Mouse (Mus musculus): ENCODE measurements at regions not wholly inside any gene's neighbourhood (a gene's known extent, or its start where the extent isn't known, plus 50 kb on each side); places are given as distances from the start of the nearest gene placed in this dataset.

DNA sequence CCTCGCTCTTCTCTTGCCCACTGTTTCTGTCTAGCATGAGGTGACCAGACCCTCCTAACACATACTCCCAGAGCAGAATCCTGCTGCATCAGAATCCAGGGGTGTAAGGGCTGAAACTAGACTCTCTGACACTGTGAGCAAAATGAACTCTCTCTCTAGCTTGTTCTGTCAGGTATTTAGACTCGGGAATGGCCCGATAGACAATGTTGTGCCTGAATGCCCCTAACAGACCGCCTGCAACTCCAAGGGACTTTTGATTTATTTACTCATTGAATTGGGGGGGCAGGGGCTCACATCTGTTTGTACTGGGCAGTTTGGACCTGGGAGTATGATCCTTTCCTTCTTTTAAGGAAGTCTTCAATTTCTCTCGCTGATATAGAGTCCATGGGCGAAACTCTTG lies 469.3 kb upstream of the Trpc7 start:
- ATAC-seq, result no peak

DNA sequence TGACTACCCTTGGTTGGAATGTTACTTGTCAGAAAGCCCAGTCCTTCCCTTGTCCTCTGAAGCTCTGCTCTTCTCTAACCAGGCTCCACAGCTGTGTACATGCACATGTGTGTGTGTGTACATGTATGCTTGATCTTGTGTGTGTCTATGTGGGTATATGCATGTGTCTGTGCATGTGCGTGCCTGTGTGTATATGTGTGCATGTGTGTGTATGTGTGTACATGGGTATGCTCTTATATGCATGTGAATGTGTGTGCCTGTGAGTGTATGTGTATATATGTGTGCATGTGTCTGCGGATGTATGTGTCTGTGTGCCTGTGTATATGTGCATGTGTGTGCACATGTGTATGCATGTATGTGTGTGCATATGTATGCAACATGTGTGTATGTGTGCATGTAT lies 468.6 kb upstream of the Trpc7 start:
- ATAC-seq, result no peak

DNA sequence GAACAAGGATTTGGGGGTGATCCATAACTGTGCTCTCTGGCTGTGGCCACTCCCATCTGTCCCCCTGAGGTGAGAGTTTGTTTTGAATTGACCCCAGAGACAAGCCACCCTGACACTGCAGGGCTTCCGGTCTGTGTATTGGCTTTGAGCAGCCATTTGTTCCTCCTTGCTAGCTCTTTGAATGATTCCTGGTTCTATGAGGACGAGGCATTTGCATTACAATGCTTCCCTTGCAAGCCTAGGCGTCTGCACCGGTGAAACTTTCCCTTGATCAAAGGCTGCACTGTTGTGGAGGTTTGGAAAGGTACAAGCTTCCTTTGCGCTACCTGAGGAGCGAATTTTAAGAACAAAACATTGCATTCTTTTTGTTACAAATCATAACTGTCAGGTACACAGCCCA lies 466.8 kb upstream of the Trpc7 start:
- ATAC-seq, result no peak

DNA sequence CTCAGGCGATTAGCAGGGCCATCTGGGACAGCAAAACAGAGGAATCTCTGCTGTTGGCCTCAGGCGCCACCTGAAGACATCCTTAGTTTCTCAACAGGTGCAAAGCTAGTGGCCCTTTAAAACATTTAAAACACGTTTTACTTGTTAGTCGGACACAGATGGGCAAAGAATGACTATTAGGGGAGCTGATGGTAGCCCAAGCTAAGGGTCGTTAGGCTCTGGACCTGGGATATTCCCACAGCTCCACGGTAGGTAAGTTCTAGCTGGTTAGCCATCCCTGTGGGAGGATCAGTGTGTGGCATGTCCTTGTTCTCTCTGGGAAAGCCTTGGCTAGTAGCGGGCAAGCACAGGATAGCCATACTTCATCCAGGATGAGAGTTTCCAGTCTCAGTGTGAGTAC lies 465.5 kb upstream of the Trpc7 start:
- no peak for ATAC-seq

DNA sequence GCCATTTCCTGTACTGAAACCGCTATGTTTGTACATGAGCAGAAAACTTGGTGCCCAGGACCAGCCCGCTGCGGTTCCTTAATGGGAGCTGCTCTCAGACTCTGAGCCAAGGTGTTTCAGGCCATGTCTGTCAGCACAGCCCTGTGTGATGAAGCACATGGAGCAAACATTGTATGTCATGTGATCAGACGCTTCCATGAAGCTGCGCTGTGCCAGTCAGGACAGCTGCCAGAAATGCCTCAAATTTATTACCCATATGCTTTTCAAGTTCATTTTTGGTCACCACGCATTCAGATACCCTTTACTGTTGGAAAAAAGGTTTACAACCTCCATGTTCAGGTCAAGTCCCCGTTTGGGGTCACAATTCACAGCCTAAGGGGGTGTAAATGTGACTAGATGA lies 458.8 kb upstream of the Trpc7 start:
- no peak for ATAC-seq

DNA sequence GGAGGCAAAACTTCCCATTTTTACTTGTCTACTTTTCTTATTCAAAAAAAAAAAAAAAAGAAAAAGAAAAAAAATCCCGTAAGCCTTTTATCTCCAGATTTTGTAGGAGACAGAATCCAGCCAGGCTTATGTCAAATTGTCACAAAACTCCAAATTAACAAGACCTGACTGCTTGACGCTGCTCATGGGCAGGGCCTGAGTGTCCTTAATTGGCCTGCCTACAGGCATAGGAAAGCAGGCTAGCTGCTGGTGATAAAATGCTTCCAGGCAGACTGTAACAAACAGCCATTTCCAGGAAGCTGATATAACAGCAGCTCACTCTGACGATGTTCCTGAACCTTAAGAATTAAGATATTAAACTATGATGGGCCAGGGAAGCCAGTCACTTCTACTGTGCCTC lies 458.2 kb upstream of the Trpc7 start:
- no peak for ATAC-seq

DNA sequence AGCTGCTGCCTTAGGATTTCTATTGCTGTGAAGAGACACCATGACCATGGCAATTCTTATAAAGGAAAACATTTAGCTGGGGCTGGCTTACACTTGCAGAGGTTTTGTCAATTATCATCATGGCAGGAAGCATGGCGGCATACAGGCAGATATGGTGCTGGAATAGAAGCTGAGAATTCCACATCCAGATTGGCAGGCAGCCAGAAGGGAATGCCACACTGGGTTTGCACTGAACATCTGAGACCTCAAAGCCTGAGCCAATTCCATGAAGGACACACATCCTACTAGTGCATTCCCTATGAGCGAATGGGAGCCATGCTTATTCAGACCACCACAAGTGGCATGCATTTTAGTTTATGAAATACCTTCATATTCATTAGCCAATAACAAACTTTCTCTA lies 455.0 kb upstream of the Trpc7 start:
- no peak for ATAC-seq

DNA sequence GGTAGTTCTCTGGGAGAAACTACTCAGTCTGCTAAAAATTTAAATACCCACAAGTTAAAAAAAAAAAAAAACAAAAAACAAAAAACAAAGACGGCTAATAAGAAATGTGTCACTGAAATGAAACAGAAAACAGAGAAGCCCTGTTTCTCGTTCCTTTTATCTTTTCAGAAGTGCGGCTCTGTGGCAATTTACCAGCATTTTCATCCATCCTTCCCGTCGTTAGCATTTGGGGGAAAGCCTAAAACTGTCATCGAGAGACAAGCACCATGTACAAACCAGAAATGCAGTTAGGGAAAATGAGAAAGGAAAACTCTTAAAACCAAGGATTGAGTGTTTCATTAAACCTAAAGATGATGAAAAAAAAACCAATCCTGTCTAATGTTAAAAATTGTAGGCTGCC lies 442.9 kb upstream of the Trpc7 start:
- no peak for ATAC-seq

DNA sequence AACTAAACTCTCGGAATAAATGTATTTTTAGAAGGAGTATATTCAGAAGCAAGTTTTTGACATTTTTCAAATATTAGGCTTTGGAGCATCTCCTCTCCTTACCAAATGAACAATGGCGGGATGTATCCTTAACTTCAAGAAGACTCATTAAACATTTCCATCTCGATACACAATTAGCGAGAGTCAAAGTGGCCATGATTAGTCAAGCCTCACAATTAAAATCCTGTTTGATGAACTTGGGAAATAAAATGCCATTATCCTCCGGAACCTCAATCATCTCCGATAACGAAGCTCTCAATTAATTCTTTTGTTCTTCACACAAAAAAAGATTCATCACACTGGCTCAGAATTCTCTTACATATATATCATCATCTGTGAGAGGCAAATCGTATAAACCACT lies 440.8 kb upstream of the Trpc7 start:
- no peak for ATAC-seq

DNA sequence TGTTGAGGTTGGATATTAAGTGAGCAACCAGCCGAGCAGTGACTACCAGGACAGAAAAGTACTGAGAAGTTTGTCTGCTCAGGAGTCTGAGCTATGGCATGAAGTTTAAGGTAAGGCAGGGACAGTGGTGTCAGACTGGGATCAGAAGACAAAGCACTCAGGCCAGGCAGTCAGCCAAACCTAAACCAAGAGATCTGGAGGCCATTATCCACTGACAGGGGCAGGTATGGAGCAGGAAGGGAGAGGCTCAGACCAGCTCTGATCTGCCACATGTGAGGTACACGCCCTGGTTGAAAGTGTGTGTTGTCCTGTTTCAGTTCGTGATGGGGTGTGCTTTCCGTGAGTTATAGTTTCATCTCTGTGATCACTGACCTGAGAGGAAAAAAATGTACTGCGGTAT lies 437.2 kb upstream of the Trpc7 start:
- no peak for ATAC-seq

DNA sequence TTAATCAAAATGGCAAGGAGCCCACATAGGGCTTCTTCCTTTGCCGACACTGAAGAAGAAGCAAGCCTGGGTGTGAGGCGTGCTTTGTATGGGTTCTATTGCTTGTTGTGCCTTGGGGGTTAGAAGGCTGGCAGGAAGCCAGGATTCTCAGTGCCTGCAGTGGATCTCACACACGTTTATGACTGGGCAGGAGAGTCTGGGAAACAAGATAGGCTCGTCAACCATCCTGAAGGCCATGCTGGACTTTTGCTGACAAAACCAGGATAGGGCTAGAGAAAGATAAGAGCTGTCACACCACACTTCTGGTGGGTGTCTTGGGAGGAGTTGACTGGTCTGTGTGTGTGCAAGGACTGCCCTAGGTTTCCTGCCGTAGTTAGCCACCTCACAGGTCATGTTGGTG lies 436.1 kb upstream of the Trpc7 start:
- no peak for ATAC-seq

DNA sequence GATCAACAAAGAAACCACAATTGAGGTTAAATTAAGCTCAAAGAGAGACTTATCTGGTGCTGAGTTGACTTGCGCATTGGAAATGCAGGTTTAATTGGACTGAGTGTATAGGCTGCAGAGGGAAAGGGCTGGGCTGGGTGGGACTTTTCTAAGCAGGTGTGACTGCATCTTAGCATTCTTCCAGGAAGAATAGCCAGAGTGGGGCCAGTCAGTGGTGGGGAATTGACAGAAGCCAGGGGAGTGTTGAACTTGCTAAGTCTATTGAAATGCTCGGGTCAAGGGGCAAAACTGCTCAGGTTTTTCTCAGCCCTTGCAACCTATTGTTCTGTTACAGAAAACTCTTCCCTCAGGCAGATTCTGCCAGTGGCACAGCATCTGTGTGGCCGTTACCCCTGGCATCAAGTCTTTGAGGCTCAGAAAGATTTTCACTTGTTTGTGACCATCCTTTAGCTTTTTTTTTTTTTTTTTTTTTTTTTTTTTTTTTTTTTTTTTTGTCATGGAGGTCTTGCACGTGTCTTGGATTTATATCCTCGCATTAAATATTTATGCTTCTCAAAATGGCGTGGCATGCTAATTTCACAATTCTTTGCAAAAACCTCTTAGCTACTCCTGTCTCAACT lies 429.6 kb upstream of the Trpc7 start:
- ATAC-seq, result no peak

DNA sequence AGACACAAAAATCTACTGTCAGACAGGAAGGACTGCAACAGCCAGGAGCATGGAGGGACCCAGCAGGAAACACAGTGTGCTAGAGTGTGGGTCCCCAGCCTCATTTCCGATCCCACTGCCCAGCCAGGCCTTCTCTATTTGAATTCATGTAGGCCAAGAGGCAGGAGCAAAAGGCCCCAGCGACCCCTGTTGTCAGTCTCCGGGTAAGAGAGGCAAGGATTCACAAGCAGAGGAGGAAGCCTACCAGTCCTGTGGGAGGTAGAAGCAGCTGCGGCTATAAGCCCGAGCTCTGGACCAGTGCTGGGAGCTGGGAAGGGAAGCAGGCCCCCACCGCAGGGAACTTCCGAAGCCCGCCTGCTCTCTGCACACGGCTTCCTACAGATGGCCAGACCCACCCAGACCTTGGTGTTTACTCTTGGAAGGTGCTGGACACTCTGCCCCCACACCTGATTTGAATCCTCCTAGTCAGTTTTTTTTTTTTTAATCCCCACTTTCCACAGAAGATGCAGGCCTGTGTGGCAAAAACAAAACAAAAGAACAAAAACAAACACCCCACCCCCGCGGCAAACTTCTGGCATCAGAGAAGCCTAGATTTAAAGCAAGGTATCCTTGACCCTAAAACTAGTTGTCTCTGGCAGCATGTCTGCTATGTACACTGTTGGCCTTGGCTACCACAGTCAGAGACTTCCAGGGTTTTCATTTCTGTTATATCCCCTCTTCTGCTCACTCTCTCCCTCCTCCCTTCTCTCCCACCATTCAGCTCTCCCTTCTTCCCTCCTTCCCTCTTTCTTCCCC lies 420.6 kb upstream of the Trpc7 start:
- no peak for ATAC-seq

DNA sequence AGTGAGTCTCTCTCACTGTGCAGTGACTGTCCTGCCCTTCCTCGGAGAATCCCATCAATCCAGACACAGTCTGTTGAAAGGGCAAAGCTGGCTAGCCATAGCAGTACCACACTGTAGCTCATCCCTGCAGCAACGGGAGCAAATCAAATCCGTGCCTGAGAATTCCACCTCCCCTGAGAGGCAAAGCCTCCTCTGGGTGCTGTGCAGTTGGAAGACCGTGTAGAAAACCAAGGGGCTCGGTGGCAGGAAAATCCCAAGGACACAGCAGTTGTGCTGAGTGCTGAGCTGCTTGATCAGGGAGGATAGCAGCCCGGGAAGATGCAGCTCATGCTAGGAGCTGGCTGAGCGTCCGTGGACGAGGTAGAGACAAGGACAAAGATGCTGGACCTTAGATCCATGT lies 418.7 kb upstream of the Trpc7 start:
- no peak for ATAC-seq

DNA sequence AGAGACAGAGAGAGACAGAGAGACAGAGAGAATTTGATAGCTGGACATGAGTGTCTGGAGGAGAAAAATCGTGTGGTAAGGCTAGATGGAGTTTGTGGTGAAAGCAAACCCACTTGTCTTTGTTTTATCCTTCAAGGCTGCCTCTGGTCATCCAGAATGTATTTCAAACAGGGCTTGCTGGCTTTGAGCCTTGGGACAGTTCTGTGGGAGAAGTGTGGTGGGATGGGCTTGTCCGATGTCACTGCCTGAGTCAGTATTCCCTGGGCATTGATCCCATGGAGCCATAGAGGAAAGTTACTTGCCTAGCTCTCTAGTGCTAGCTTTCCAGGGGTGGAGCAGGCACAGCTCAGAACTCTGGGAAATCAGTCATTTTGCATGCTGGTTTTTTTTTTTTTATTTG lies 417.9 kb upstream of the Trpc7 start:
- ATAC-seq, result no peak

DNA sequence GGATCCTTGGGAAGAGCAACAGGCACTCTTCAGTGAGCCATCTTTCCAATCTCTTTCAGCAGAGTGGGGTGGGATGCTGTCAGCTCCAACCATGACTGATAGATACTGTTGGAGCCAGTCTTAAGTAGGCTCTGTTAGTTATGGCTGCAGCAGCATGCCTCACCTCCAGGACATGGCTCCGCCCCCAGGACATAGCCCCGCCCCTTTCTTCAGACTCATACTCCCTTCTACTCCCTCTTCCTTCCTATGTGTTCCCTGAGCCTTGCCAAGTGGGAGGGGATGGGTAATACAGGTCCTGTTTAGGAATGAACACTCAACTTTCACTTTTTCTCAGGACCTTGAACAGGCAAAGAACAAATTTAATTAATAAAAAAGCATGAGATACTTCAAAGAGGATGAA lies 415.4 kb upstream of the Trpc7 start:
- no peak for ATAC-seq

DNA sequence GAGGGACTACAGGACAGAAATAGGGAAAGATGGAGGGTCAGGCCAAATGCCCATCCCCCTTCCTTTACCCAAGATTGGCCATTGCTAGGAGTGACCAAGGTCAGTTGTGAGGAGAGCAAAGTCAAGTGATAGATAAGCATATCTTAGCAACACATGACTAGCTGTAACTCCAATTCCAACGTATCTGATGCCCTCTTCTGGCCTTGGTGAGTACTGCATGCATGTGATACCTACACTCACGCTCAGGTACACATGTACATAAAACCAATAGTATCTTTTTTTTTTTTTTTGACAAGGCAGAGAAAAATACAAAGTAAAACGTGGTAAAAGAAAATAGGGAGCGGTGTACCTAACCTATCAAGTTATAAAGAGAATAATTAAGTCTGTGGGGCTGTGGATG lies 413.8 kb upstream of the Trpc7 start:
- no peak for ATAC-seq

DNA sequence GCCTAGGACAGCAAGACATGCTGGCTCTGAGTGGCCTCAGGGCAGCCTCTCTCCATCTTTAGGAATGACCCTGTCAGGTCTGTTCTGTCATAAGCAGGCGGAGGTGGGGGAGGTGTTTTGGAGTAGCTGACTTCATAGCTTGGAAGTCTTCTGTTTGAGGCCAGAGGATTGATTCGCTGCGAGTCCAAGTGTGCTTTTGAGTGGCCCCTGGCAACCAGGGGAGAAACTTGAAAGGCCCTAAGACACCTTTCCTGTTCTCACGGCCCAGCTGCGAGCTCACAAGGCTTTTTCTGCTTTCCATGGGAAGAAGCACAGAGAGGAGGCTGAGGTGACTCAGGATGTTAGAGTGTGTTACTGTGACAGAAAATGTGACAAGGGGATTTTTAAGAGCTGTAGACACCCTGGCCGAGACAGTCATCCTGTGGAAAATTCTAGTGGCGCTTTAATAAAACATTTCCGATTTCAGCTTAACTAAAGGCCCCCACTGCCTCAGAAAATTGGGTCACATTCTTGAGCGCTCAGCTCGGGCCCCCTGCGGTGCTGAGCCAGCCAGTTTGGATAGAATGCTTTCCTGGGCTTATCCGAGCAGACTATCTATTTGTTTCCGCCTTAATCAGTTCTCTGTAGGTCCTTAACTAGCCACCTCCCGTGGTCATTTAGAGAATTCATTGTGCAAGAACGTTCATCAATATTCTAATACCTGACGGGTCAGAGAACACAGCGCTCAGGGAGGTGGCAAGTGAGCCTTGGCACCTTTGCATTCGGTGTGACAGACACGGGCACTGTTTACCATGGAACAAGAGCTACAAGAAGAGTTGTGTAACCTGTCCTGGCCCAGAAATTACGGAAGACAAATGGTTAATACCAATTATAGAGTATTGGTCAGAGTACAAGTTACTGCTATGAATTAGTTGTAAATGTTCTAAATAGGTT lies 412.4 kb upstream of the Trpc7 start:
- no peak for ATAC-seq

DNA sequence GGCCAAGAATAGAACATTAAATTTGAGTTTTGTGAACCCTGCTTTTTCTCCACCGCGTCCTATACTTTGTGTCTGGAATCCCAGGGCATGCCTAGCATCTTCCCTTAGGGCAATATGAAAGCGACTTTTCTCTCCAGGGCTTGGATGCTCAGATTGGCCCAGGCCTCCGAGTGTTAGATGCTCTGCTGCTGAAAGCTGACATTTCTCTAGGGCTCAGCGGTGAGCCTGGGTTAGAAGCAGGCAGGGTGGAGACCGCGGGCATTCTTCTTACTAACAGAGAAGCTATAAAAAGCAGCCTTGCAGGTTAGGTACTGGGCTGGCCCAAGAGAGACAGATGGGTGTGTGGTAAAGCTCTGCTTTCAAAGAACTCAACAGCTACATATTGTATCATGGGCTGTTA lies 409.8 kb upstream of the Trpc7 start:
- ATAC-seq, result no peak

DNA sequence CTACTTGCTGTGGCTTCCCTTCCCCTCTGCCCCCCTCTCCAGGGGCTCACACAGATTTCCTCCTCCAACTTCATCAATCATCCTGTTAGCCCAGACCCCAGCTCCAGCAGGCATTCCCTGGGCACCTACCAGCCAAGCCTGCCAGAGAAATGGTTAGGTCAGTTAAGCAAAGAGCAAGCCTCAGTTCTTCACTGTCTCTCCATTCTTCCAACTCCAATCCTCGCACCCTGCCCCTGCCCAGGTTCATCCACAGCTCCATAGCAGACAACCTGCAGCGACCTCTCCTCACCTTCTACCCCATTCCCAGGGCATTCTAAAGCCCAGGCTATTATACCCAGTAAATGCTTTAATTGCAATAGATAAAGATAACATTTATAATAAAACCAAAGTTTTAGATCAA lies 408.0 kb upstream of the Trpc7 start:
- ATAC-seq, result no peak

DNA sequence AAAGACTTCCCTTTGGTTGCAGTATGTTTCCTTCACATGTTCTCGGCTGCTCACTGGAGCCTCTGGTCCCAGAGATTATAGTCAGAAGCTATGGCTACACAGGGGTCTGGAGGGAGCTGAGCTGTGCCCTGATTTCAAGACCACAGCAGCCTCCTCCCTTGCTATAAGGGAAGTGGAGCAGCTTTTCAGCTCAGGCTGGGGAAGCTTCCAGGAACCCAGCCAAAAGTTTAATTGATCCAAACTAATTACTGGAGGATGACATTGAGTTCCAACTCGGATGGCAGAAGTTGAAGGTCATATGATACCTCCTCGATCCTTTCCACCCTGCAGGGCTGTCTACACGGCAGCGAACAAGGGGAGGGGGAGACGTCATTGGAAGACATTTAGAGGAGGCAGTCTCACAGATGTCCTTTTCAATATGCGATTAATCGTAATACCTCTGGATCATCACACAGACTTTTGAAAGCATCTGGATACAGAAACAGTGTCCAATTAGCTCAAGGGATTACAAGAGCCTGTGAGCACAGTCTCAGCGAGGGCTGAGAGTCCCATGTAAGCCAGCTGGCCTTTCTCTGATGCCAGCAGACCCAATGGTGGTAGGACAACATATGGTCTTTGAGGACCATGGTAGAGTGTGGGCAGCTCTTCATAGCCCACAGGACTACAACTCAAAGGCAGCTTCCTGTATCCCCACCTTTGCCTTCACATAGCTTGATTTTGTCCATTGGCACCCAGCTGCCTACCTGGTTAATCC lies 396.1 kb upstream of the Trpc7 start:
- ATAC-seq, result no peak

DNA sequence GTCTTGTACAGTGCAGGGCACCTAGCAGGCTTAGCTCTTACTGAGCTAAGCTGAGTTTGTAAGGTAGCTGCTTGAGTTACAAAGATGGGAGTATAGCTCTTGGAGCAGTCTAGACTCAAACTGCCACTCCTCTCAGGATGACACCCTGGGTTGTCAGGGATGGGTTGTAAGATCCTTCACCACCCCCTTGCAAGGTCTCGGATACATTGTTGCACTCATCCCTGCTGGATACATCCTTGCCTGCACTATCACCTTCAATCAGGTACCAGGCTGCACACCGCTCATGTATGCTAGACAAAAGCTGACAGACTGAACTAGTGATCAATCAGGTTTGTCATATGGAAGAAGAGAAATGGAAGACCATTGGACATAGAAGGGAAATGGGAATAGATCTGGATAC lies 390.4 kb upstream of the Trpc7 start:
- no peak for ATAC-seq

DNA sequence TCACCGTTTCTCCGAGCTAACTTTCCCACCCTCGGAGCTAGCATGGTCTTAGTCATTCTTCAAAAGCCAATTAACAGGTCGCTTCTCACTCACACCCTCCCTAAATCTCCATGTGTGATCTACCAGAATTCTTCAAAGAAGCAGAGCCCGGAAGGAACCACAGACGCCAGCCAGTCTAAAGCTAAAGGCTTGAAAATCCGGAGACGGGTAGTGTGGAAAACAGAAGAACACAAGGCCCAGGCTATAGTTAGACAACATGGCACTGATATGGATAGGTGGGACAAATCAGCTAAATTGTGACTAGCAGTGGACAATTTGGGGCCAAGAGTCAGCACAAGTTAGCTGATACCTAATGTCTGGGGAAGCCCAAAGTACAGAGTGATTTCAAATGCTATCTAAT lies 387.0 kb upstream of the Trpc7 start:
- no peak for ATAC-seq
